Mouse (Mus musculus) liver, postnatal 0 days (tissue): ENCODE measurements around the gene L1cam.

Source experiments
- CTCF ChIP-seq: sonication (generic); IDR thresholded peaks from 2 replicates; pipeline ENCODE4 v1.5.1; 2016; ENCODE audit warnings: antibody characterized with exemption, low read depth
- EP300 ChIP-seq: IDR thresholded peaks from 2 replicates; pipeline ENCODE4 v1.6.1; 2016; ENCODE audit warnings: antibody characterized with exemption, low read depth, mild to moderate bottlenecking

- TF ChIP-seq CTCF (no peak), EP300 (no peak)
Measured at GRCm38 (mm10) chrX:73835731-73836130, 60.2 kb downstream of the L1cam start.
